In genomic region chr14:122913657-122914056, GRCm38 (mm10) we compare ENCODE assay signal across 8 mouse cellular contexts. TPM values are rescaled to one million over a fixed set of nuclear protein-coding genes. Genes with fewer than 3 reads are reported as not detected.
DNase-seq lines count a peak whose midpoint lies in the region; ATAC-seq lines count a peak whose summit lies in the region.

Ggact (minus strand) TSS chr14:122913757.

- WGBS in lung, embryonic 16.5 days = 75% methylated on average over 6 of the region's 6 CpGs
- WGBS in embryonic facial prominence, embryonic 10.5 days = 76% methylated on average over 6 of the region's 6 CpGs
- 79% methylated on average over 6 of the region's 6 CpGs for WGBS in limb, embryonic 12.5 days
- 73% methylated on average over 6 of the region's 6 CpGs for WGBS in stomach, embryonic 16.5 days

- intact Hi-C loops in heart, postnatal 14 days (cut with DNase I) = no loop called here

- no peaks in the 10 kb centered on the region for H3K9me3 ChIP-seq in lung, embryonic 16.5 days (ENCODE audit: control insufficient read depth, low read length)
- no peaks in the 10 kb centered on the region for H3K9me3 ChIP-seq in embryonic facial prominence, embryonic 10.5 days
- H3K9me3 ChIP-seq in limb, embryonic 12.5 days = peaks cover 2% of the 10 kb centered on the region; the same call in 1 of the 2 replicates
- no peaks in the 10 kb centered on the region for H3K9me3 ChIP-seq in stomach, embryonic 16.5 days (replicated peaks; ENCODE audit: control insufficient read depth, low read length)

- no peaks in the 10 kb centered on the region for H3K27me3 ChIP-seq in lung, embryonic 16.5 days (ENCODE audit: control insufficient read depth, insufficient read depth, low read depth, low read length)
- peaks cover 20% of the 10 kb centered on the region for H3K27me3 ChIP-seq in embryonic facial prominence, embryonic 10.5 days (replicated peaks; ENCODE audit: low read depth, poor library complexity, severe bottlenecking)
- H3K27me3 ChIP-seq in limb, embryonic 12.5 days = no peaks in the 10 kb centered on the region
- no peaks in the 10 kb centered on the region for H3K27me3 ChIP-seq in stomach, embryonic 16.5 days (ENCODE audit: control insufficient read depth, insufficient read depth, low read length)

- H3K4me2 ChIP-seq in lung, embryonic 16.5 days (ENCODE audit: low read depth, low read length) = peak within 1 kb of the TSS; percentile 83
- H3K4me2 ChIP-seq in limb, embryonic 12.5 days = peak within 1 kb of the TSS; percentile 93
- peak within 1 kb of the TSS; percentile 92 for H3K4me2 ChIP-seq in stomach, embryonic 16.5 days (ENCODE audit: low read depth, low read length)

- no peaks in the 10 kb centered on the region for H3K36me3 ChIP-seq in lung, embryonic 16.5 days (ENCODE audit: control insufficient read depth, insufficient read depth, low read length)
- H3K36me3 ChIP-seq in embryonic facial prominence, embryonic 10.5 days (replicated peaks) = peaks cover 4% of the 10 kb centered on the region; the same call in 1 of the 2 replicates
- H3K36me3 ChIP-seq in limb, embryonic 12.5 days = no peaks in the 10 kb centered on the region
- no peaks in the 10 kb centered on the region for H3K36me3 ChIP-seq in stomach, embryonic 16.5 days (ENCODE audit: control insufficient read depth, insufficient read depth, low read length)

- H3K4me1 ChIP-seq in lung, embryonic 16.5 days (replicated peaks; ENCODE audit: control insufficient read depth, insufficient read depth, low read length) = peaks cover 6% of the 10 kb centered on the region; the same call in 1 of the 2 replicates
- peaks cover 7% of the 10 kb centered on the region for H3K4me1 ChIP-seq in embryonic facial prominence, embryonic 10.5 days
- peaks cover 12% of the 10 kb centered on the region for H3K4me1 ChIP-seq in limb, embryonic 12.5 days (replicated peaks)
- H3K4me1 ChIP-seq in stomach, embryonic 16.5 days (ENCODE audit: control insufficient read depth, insufficient read depth, low read length) = peaks cover 8% of the 10 kb centered on the region

- H3K27ac ChIP-seq in lung, embryonic 16.5 days (ENCODE audit: low read length) = 0 out of 2 replicates have a peak within 1 kb of the TSS, but pooled peaks have one; percentile 6
- H3K27ac ChIP-seq in embryonic facial prominence, embryonic 10.5 days (replicated peaks) = peak within 1 kb of the TSS; percentile 82
- H3K27ac ChIP-seq in limb, embryonic 12.5 days = 0 out of 2 replicates have a peak within 1 kb of the TSS, but pooled peaks have one; percentile 19
- peak within 1 kb of the TSS; percentile 81 for H3K27ac ChIP-seq in stomach, embryonic 16.5 days (ENCODE audit: low read length)

- H3K9ac ChIP-seq in lung, embryonic 16.5 days (ENCODE audit: low read length) = peak within 1 kb of the TSS; percentile 63
- H3K9ac ChIP-seq in limb, embryonic 12.5 days (replicated peaks) = peak within 1 kb of the TSS; percentile 73
- H3K9ac ChIP-seq in stomach, embryonic 16.5 days (ENCODE audit: low read length) = peak within 1 kb of the TSS; percentile 83

- no peak for DNase-seq in lung, postnatal 14 days
- DNase-seq in embryonic facial prominence, embryonic 10.5 days (ENCODE audit: low spot score) = no peak
- DNase-seq in heart, postnatal 14 days = no peak
- DNase-seq in right cerebral cortex, adult 2 months (ENCODE audit: low spot score in 2 of 2) = no peak
- no peak for DNase-seq in urinary bladder, postnatal 14 days (ENCODE audit: low spot score)

- no peak for ATAC-seq in lung, embryonic 16.5 days (ENCODE audit: low read depth)
- ATAC-seq in limb, embryonic 12.5 days (ENCODE audit: insufficient number of reproducible peaks, insufficient read depth, low FRiP score, low TSS enrichment, low read depth) = no peak
- no peak for ATAC-seq in stomach, embryonic 16.5 days (ENCODE audit: insufficient read depth, low FRiP score)

- H3K4me3 ChIP-seq in lung, embryonic 16.5 days (ENCODE audit: low read length) = peak within 1 kb of the TSS; percentile 57
- H3K4me3 ChIP-seq in embryonic facial prominence, embryonic 10.5 days = peak within 1 kb of the TSS; percentile 77
- H3K4me3 ChIP-seq in limb, embryonic 12.5 days (replicated peaks) = peak within 1 kb of the TSS; percentile 71
- H3K4me3 ChIP-seq in stomach, embryonic 16.5 days (replicated peaks; ENCODE audit: low read length) = peak within 1 kb of the TSS; percentile 79

RNA-seq across cellular contexts. Expression of gene Ggact, which starts in this region (rescaled TPM):
- 15.2 and 17.7 TPM in 2 replicates for polyA plus RNA-seq in lung, embryonic 16.5 days (2015; fragmentation: Nextera tagmentation; extraction: Ambion mirVana)
- polyA plus RNA-seq in embryonic facial prominence, embryonic 10.5 days (2016; fragmentation: Nextera tagmentation; extraction: Ambion mirVana) = 5.3 and 7.2 TPM in 2 replicates
- 10 to 100 TPM; 22.5 to 25.0 TPM for total RNA-seq in heart, postnatal 14 days (2021)
- polyA plus RNA-seq in limb, embryonic 12.5 days (2016; fragmentation: Nextera tagmentation; extraction: Ambion mirVana) = 8.7 and 9.8 TPM in 2 replicates
- polyA plus RNA-seq in stomach, embryonic 16.5 days (2015; fragmentation: Nextera tagmentation; extraction: Ambion mirVana) = 33.0 and 41.3 TPM in 2 replicates

Comparison
In these comparisons a context has a peak if more than half of its experiments do, and no peak if none do; other contexts are left out.
1. H3K27ac ChIP-seq: peak in every context shown above with its lines; median percentile 82 in embryonic facial prominence, embryonic 10.5 days; 81 in stomach, embryonic 16.5 days; 19 in limb, embryonic 12.5 days; 6 in lung, embryonic 16.5 days.